ENCODE assay signal across 8 mouse cellular contexts in the genomic region with DNA sequence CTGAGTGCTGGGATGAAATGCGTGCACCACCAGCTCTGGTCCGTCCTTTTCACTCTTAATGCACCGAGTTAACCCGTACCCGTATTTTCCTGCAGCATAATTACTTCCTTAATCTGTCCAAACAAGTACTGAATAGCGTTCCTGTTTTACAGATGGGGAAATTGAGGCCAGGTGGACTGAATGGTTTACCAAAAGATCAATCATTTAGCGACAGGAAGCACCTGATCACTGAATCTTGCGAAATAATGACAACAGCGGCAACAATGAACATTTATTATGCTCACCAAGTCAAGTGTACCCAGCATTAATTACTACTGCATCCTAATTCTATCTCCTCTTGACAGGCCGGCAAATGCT. TPM values are rescaled to one million over a fixed set of nuclear protein-coding genes. Genes with fewer than 3 reads are reported as not detected.
DNase-seq lines count a peak whose midpoint lies in the region; ATAC-seq and TF ChIP-seq lines count a peak whose summit lies in the region.

A gene (plus strand): TSS at position 258 of the 357 bp plus-strand sequence.

- H3K27me3 ChIP-seq in limb, embryonic 14.5 days (ENCODE audit: control insufficient read depth, insufficient read depth, low read length), result no peaks in the 10 kb centered on the region
- no peaks in the 10 kb centered on the region; the same call in 1 of the 2 replicates for H3K27me3 ChIP-seq in stomach, embryonic 16.5 days (ENCODE audit: control insufficient read depth, insufficient read depth, low read length)

- peak within 1 kb of the TSS; percentile 80 for H3K4me2 ChIP-seq in limb, embryonic 14.5 days (replicated peaks; ENCODE audit: low read depth, low read length, severe bottlenecking)
- peak within 1 kb of the TSS; percentile 97 for H3K4me2 ChIP-seq in stomach, embryonic 16.5 days (ENCODE audit: low read depth, low read length)

- peaks cover 20% of the 10 kb centered on the region for H3K4me1 ChIP-seq in limb, embryonic 14.5 days (ENCODE audit: control insufficient read depth, insufficient read depth, low read length)
- peaks cover 29% of the 10 kb centered on the region for H3K4me1 ChIP-seq in stomach, embryonic 16.5 days (ENCODE audit: control insufficient read depth, insufficient read depth, low read length)

- 10% methylated on average over 10 of the region's 10 CpGs for WGBS in limb, embryonic 14.5 days
- WGBS in stomach, embryonic 16.5 days, result 31% methylated on average over 10 of the region's 10 CpGs

- no peak for DNase-seq in gastrocnemius, adult 2 months
- DNase-seq in gastrocnemius, postnatal 14 days, result no peak
- no peak for DNase-seq in thymus, postnatal 0 days (ENCODE audit: low spot score)
- no peak for DNase-seq in thymus, postnatal 10 days (ENCODE audit: low spot score in 2 of 2)
- DNase-seq in limb, embryonic 14.5 days (ENCODE audit: low spot score), result no peak
- no peak for DNase-seq in urinary bladder, postnatal 25 days (ENCODE audit: low spot score)
- DNase-seq in cerebellum, adult 8-10 months, result no peak

- peak within 1 kb of the TSS; percentile 93 for H3K4me3 ChIP-seq in gastrocnemius, adult 2 months
- H3K4me3 ChIP-seq in limb, embryonic 14.5 days (replicated peaks; ENCODE audit: low read length), result peak within 1 kb of the TSS; percentile 66
- H3K4me3 ChIP-seq in stomach, embryonic 16.5 days (replicated peaks; ENCODE audit: low read length), result peak within 1 kb of the TSS; percentile 78

- no peak for TF ChIP-seq POLR2A in limb, embryonic 14.5 days (IDR thresholded peaks at IDR 0.05; ENCODE audit: borderline replicate concordance, extremely low read depth, insufficient read depth, insufficient read length)

- peak within 1 kb of the TSS; percentile 75 for H3K9ac ChIP-seq in limb, embryonic 14.5 days (ENCODE audit: low read depth, low read length, severe bottlenecking)
- H3K9ac ChIP-seq in stomach, embryonic 16.5 days (ENCODE audit: low read length), result peak within 1 kb of the TSS; percentile 89

- no peaks in the 10 kb centered on the region for H3K9me3 ChIP-seq in limb, embryonic 14.5 days (ENCODE audit: control insufficient read depth, low read length)
- no peaks in the 10 kb centered on the region for H3K9me3 ChIP-seq in stomach, embryonic 16.5 days (replicated peaks; ENCODE audit: control insufficient read depth, low read length)

- peak within 1 kb of the TSS; percentile 95 for H3K27ac ChIP-seq in gastrocnemius, adult 2 months
- H3K27ac ChIP-seq in limb, embryonic 14.5 days (replicated peaks; ENCODE audit: low read depth, low read length), result peak within 1 kb of the TSS; percentile 83
- H3K27ac ChIP-seq in stomach, embryonic 16.5 days (ENCODE audit: low read length), result peak within 1 kb of the TSS; percentile 86

- intact Hi-C loops in gastrocnemius, adult 2 months (cut with DNase I), result no loop called here
- intact Hi-C loops in gastrocnemius, postnatal 14 days (cut with DNase I; ENCODE audit: low total_unique reads), result no loop called here

- H3K36me3 ChIP-seq in limb, embryonic 14.5 days (ENCODE audit: control insufficient read depth, insufficient read depth, low read length), result no peaks in the 10 kb centered on the region
- no peaks in the 10 kb centered on the region for H3K36me3 ChIP-seq in stomach, embryonic 16.5 days (ENCODE audit: control insufficient read depth, insufficient read depth, low read length)

- ATAC-seq in limb, embryonic 14.5 days (ENCODE audit: low FRiP score, low read depth), result no peak
- no peak for ATAC-seq in stomach, embryonic 16.5 days (ENCODE audit: insufficient read depth, low FRiP score)

- no peak for TF ChIP-seq CTCF in gastrocnemius, adult 2 months (IDR thresholded peaks at IDR 0.05)

RNA-seq across cellular contexts. Expression of the gene that starts here (rescaled TPM):
- 10 to 100 TPM in 1 of 2 experiments, 1 to 10 TPM in 1; 6.3 to 11.6 TPM for total RNA-seq in gastrocnemius, adult 2 months (2021)
- total RNA-seq in gastrocnemius, postnatal 14 days (2021), result 10 to 100 TPM in 1 of 2 experiments, 1 to 10 TPM in 1; 6.2 to 16.1 TPM
- polyA plus RNA-seq in thymus, postnatal 0 days (2015; fragmentation: Nextera tagmentation; extraction: Ambion mirVana), result 19.7 and 22.7 TPM in 2 replicates
- polyA plus RNA-seq in limb, embryonic 14.5 days (2012; rRNA removed), result 25.8 and 35.9 TPM in 2 replicates
- 15.5 and 18.5 TPM in 2 replicates for polyA plus RNA-seq in limb, embryonic 14.5 days (2014; fragmentation: Nextera tagmentation; extraction: Ambion mirVana)
- 20.8 TPM in 2 replicates for polyA plus RNA-seq in stomach, embryonic 16.5 days (2015; fragmentation: Nextera tagmentation; extraction: Ambion mirVana)
